Mouse (Mus musculus) spleen, adult 2 months (tissue): ENCODE results near the gene Skiv2l.

Experiments used
- CTCF ChIP-seq: fragments of 200-500 bp; IDR thresholded peaks from 2 replicates; pipeline ENCODE4 v1.5.1; 2011; ENCODE audit warnings: mild to moderate bottlenecking, inconsistent platforms; ENCODE audit not compliant: insufficient read depth, insufficient read length, insufficient replicate concordance; ENCODE audit errors: extremely low read depth
- POLR2A ChIP-seq: fragments of 200-500 bp; IDR thresholded peaks from 2 replicates; pipeline ENCODE4 v1.6.1; 2011; ENCODE audit warnings: low read depth, low read length, inconsistent platforms

GRCm38 (mm10) chr17:34798866-34799530 lies 51.0 kb downstream of the Skiv2l start:
- TF ChIP-seq CTCF, result no peak
- TF ChIP-seq POLR2A, result no peak
